Mouse (Mus musculus): ENCODE measurements around the gene Grk4.
A peak's percentile ranks its signal among the peaks of the same experiment; 100 is the strongest.
"Not testable (repeated sequence)": the region's sequence is repeated elsewhere in the genome, so short reads cannot be mapped to it uniquely, and the experiment has no call there.

Grk4 gene

GRCm38 (mm10) chr5:34669493-34669892 is 9.3 kb downstream of the Grk4 start:
- TF ChIP-seq CTCF (conservative IDR thresholded peaks at IDR 0.05; ENCODE audit: low read length): peak; percentile 86
- no peak for TF ChIP-seq NANOG (IDR thresholded peaks at IDR 0.05; ENCODE audit: borderline replicate concordance, low read length)
- H3K27me3 ChIP-seq (ENCODE audit: insufficient read depth, low read length): 0 out of 2 replicates have a peak, but pooled peaks cover 2% of the 10 kb centered on the region
- no peaks in the 10 kb centered on the region for H3K36me3 ChIP-seq (ENCODE audit: insufficient read depth, low read length)
- no peak overlapping the region for H3K4me3 ChIP-seq (replicated peaks; ENCODE audit: low read length)
- no peaks in the 10 kb centered on the region for H3K4me1 ChIP-seq (replicated peaks; ENCODE audit: low read depth, low read length)
- H3K9me3 ChIP-seq (ENCODE audit: low read length): no peaks in the 10 kb centered on the region

GRCm38 (mm10) chr5:34670280-34670679 is 10.1 kb downstream of the Grk4 start:
- no peaks in the 10 kb centered on the region for H3K9me3 ChIP-seq (ENCODE audit: low read length)
- TF ChIP-seq CTCF (conservative IDR thresholded peaks at IDR 0.05; ENCODE audit: low read length) (peak; percentile 32), NANOG (IDR thresholded peaks at IDR 0.05; ENCODE audit: borderline replicate concordance, low read length) (no peak)
- H3K36me3 ChIP-seq (ENCODE audit: insufficient read depth, low read length): no peaks in the 10 kb centered on the region
- no peaks in the 10 kb centered on the region for H3K27me3 ChIP-seq (ENCODE audit: insufficient read depth, low read length)
- H3K4me3 ChIP-seq (replicated peaks; ENCODE audit: low read length): no peak overlapping the region
- no peaks in the 10 kb centered on the region for H3K4me1 ChIP-seq (replicated peaks; ENCODE audit: low read depth, low read length)

GRCm38 (mm10) chr5:34689868-34690267 is 29.7 kb downstream of the Grk4 start:
- Histone ChIP-seq H3K27me3 (ENCODE audit: insufficient read depth, low read length) (no peaks in the 10 kb centered on the region), H3K4me3 (replicated peaks; ENCODE audit: low read length) (no peak overlapping the region), H3K9me3 (ENCODE audit: low read length) (no peaks in the 10 kb centered on the region), H3K36me3 (ENCODE audit: insufficient read depth, low read length) (no peaks in the 10 kb centered on the region), H3K4me1 (replicated peaks; ENCODE audit: low read depth, low read length) (no peaks in the 10 kb centered on the region)
- TF ChIP-seq NANOG (IDR thresholded peaks at IDR 0.05; ENCODE audit: borderline replicate concordance, low read length) (no peak), CTCF (conservative IDR thresholded peaks at IDR 0.05; ENCODE audit: low read length) (0 out of 2 replicates have a peak, but pooled peaks have one; percentile 13), POU5F1 (IDR thresholded peaks at IDR 0.05; ENCODE audit: borderline replicate concordance, low read length) (no peak)

- Histone ChIP-seq H3K27me3 (ENCODE audit: insufficient read depth, low read length) (no peaks in the 10 kb centered on the region), H3K9me3 (ENCODE audit: low read length) (no peaks in the 10 kb centered on the region), H3K4me3 (replicated peaks; ENCODE audit: low read length) (no peak overlapping the region), H3K36me3 (ENCODE audit: insufficient read depth, low read length) (no peaks in the 10 kb centered on the region), H3K4me1 (replicated peaks; ENCODE audit: low read depth, low read length) (no peaks in the 10 kb centered on the region)
- TF ChIP-seq NANOG (IDR thresholded peaks at IDR 0.05; ENCODE audit: borderline replicate concordance, low read length): no peak
- no peak for TF ChIP-seq CTCF (conservative IDR thresholded peaks at IDR 0.05; ENCODE audit: low read length)
- TF ChIP-seq POU5F1 (IDR thresholded peaks at IDR 0.05; ENCODE audit: borderline replicate concordance, low read length): no peak
Measured at GRCm38 (mm10) chr5:34692782-34693181, 32.6 kb downstream of the Grk4 start.

- Histone ChIP-seq H3K27me3 (ENCODE audit: insufficient read depth, low read length) (no peaks in the 10 kb centered on the region), H3K36me3 (ENCODE audit: insufficient read depth, low read length) (no peaks in the 10 kb centered on the region), H3K4me3 (replicated peaks; ENCODE audit: low read length) (no peak overlapping the region), H3K4me1 (replicated peaks; ENCODE audit: low read depth, low read length) (no peaks in the 10 kb centered on the region), H3K9me3 (ENCODE audit: low read length) (no peaks in the 10 kb centered on the region)
- TF ChIP-seq CTCF (conservative IDR thresholded peaks at IDR 0.05; ENCODE audit: low read length) (no peak), POU5F1 (IDR thresholded peaks at IDR 0.05; ENCODE audit: borderline replicate concordance, low read length) (no peak), NANOG (IDR thresholded peaks at IDR 0.05; ENCODE audit: borderline replicate concordance, low read length) (no peak)
Measured at GRCm38 (mm10) chr5:34695521-34695920, 35.3 kb downstream of the Grk4 start.

GRCm38 (mm10) chr5:34708436-34708835 is 48.3 kb downstream of the Grk4 start:
- Histone ChIP-seq H3K36me3 (ENCODE audit: insufficient read depth, low read length) (no peaks in the 10 kb centered on the region), H3K4me1 (replicated peaks; ENCODE audit: low read depth, low read length) (peaks cover 5% of the 10 kb centered on the region), H3K27me3 (ENCODE audit: insufficient read depth, low read length) (no peaks in the 10 kb centered on the region), H3K9me3 (ENCODE audit: low read length) (no peaks in the 10 kb centered on the region), H3K4me3 (replicated peaks; ENCODE audit: low read length) (no peak overlapping the region)
- no peak for TF ChIP-seq CTCF (conservative IDR thresholded peaks at IDR 0.05; ENCODE audit: low read length)
- no peak for TF ChIP-seq POU5F1 (IDR thresholded peaks at IDR 0.05; ENCODE audit: borderline replicate concordance, low read length)
- TF ChIP-seq NANOG (IDR thresholded peaks at IDR 0.05; ENCODE audit: borderline replicate concordance, low read length): no peak

GRCm38 (mm10) chr5:34714371-34714770 is 54.2 kb downstream of the Grk4 start:
- H3K4me1 ChIP-seq (replicated peaks; ENCODE audit: low read depth, low read length): peaks cover 12% of the 10 kb centered on the region
- H3K4me3 ChIP-seq (replicated peaks; ENCODE audit: low read length); H3K36me3 ChIP-seq (ENCODE audit: insufficient read depth, low read length); H3K27me3 ChIP-seq (ENCODE audit: insufficient read depth, low read length); H3K9me3 ChIP-seq (ENCODE audit: low read length): not testable (repeated sequence)

- H3K36me3 ChIP-seq (ENCODE audit: insufficient read depth, low read length): no peaks in the 10 kb centered on the region
- TF ChIP-seq NANOG (IDR thresholded peaks at IDR 0.05; ENCODE audit: borderline replicate concordance, low read length) (no peak), CTCF (conservative IDR thresholded peaks at IDR 0.05; ENCODE audit: low read length) (no peak), POU5F1 (IDR thresholded peaks at IDR 0.05; ENCODE audit: borderline replicate concordance, low read length) (no peak)
- peaks cover 4% of the 10 kb centered on the region; the same call in 1 of the 2 replicates for H3K27me3 ChIP-seq (ENCODE audit: insufficient read depth, low read length)
- H3K9me3 ChIP-seq (ENCODE audit: low read length): no peaks in the 10 kb centered on the region
- H3K4me1 ChIP-seq (replicated peaks; ENCODE audit: low read depth, low read length): peaks cover 12% of the 10 kb centered on the region
- H3K4me3 ChIP-seq (replicated peaks; ENCODE audit: low read length): no peak overlapping the region
Measured at GRCm38 (mm10) chr5:34714816-34715215, 54.6 kb downstream of the Grk4 start.

GRCm38 (mm10) chr5:34729141-34729540 is 69.0 kb downstream of the Grk4 start:
- H3K27me3 ChIP-seq (ENCODE audit: insufficient read depth, low read length): no peaks in the 10 kb centered on the region
- H3K9me3 ChIP-seq (ENCODE audit: low read length): peaks cover 7% of the 10 kb centered on the region; the same call in 1 of the 2 replicates
- no peak for TF ChIP-seq CTCF (conservative IDR thresholded peaks at IDR 0.05; ENCODE audit: low read length)
- TF ChIP-seq POU5F1 (IDR thresholded peaks at IDR 0.05; ENCODE audit: borderline replicate concordance, low read length): no peak
- no peak for TF ChIP-seq NANOG (IDR thresholded peaks at IDR 0.05; ENCODE audit: borderline replicate concordance, low read length)
- no peaks in the 10 kb centered on the region for H3K36me3 ChIP-seq (ENCODE audit: insufficient read depth, low read length)
- H3K4me3 ChIP-seq (replicated peaks; ENCODE audit: low read length): no peak overlapping the region
- no peaks in the 10 kb centered on the region for H3K4me1 ChIP-seq (replicated peaks; ENCODE audit: low read depth, low read length)
